Mouse (Mus musculus) stomach, embryonic 16.5 days (tissue): ENCODE results near the gene Arid1a. TPM values are rescaled to one million over a fixed set of nuclear protein-coding genes. Genes with fewer than 3 reads are reported as not detected.

ENCODE experiments used
- ATAC-seq: fragments of 200-750 bp; cut with Nextera tagmentation; 2 replicates; pipeline ENCODE4 v1.8.0; 2017; ENCODE audit warnings: moderate number of reproducible peaks, moderate TSS enrichment; ENCODE audit not compliant: insufficient read depth, low FRiP score
- H3K27ac ChIP-seq: fragments of 300-500 bp; sonication (generic); 2 replicates; pipeline ENCODE4 v1.5.1; 2014; ENCODE audit warnings: low read length
- H3K27me3 ChIP-seq: fragments of 300-500 bp; sonication (generic); 2 replicates; pipeline ENCODE4 v1.6.1; 2014; ENCODE audit warnings: low read length, control low read depth, mixed read lengths; ENCODE audit not compliant: control insufficient read depth, insufficient read depth
- H3K36me3 ChIP-seq: fragments of 300-500 bp; sonication (generic); 2 replicates; pipeline ENCODE4 v1.6.1; 2014; ENCODE audit warnings: low read length; ENCODE audit not compliant: control insufficient read depth, insufficient read depth
- H3K4me1 ChIP-seq: fragments of 300-500 bp; sonication (generic); 2 replicates; pipeline ENCODE4 v1.6.1; 2014; ENCODE audit warnings: low read length, control low read depth, mixed read lengths; ENCODE audit not compliant: control insufficient read depth, insufficient read depth
- H3K4me2 ChIP-seq: fragments of 300-500 bp; sonication (generic); 2 replicates; pipeline ENCODE4 v1.6.1; 2014; ENCODE audit warnings: low read depth, low read length, mixed read lengths
- H3K4me3 ChIP-seq: fragments of 300-500 bp; sonication (generic); replicated peaks from 2 replicates; pipeline ENCODE4 v1.5.1; 2014; ENCODE audit warnings: mild to moderate bottlenecking, low read length
- H3K9ac ChIP-seq: fragments of 300-500 bp; sonication (generic); 2 replicates; pipeline ENCODE4 v1.6.1; 2014; ENCODE audit warnings: low read length
- H3K9me3 ChIP-seq: fragments of 300-500 bp; sonication (generic); replicated peaks from 2 replicates; pipeline ENCODE4 v1.6.1; 2016; ENCODE audit warnings: low read length, control low read depth; ENCODE audit not compliant: control insufficient read depth
- WGBS: fragments of 180-500 bp; shearing (Covaris S2); extraction: QIAGEN DNeasy Blood & Tissue Kit; methylation state at CpG from one replicate; pipeline ENCODE4 v1.1.7; 2014; 5-methylcytosine and 5-hydroxymethylcytosine counted together
- polyA plus RNA-seq: library from polyadenylated mRNA; unstranded; fragments of >200 nt; fragmentation: Nextera tagmentation; extraction: Ambion mirVana; gene quantifications from 2 replicates; pipeline ENCODE4 v1.2.1, GENCODE M21; 2015

Gene Arid1a
- polyA plus RNA-seq, 1 experiment from 2014 or later: 26.1 TPM

GRCm38 (mm10) chr4:133672845-133673647 lies 83.5 kb downstream of the Arid1a start:
- H3K9me3 ChIP-seq: no peaks in the 10 kb centered on the region
- peak overlapping the region; percentile 89 for H3K4me2 ChIP-seq
- WGBS: 1% methylated on average over 24 of the region's 24 CpGs
- H3K36me3 ChIP-seq: no peaks in the 10 kb centered on the region
- peak overlapping the region; percentile 78 for H3K4me3 ChIP-seq
- H3K27me3 ChIP-seq: no peaks in the 10 kb centered on the region
- ATAC-seq: no peak
- peaks cover 54% of the 10 kb centered on the region for H3K4me1 ChIP-seq
- peak overlapping the region; percentile 93 for H3K9ac ChIP-seq
- H3K27ac ChIP-seq: peak overlapping the region; percentile 100

- H3K4me3 ChIP-seq: peak within 1 kb of the TSS; percentile 78
- H3K9me3 ChIP-seq: no peaks in the 10 kb centered on the region
- H3K4me1 ChIP-seq: peaks cover 52% of the 10 kb centered on the region
- H3K4me2 ChIP-seq: peak within 1 kb of the TSS; percentile 89
- no peaks in the 10 kb centered on the region for H3K27me3 ChIP-seq
- no peaks in the 10 kb centered on the region for H3K36me3 ChIP-seq
- H3K9ac ChIP-seq: peak within 1 kb of the TSS; percentile 93
- WGBS: under 1% methylated on average over 76 of the region's 76 CpGs
- ATAC-seq: peak; percentile 92
- H3K27ac ChIP-seq: peak within 1 kb of the TSS; percentile 100
Measured at GRCm38 (mm10) chr4:133671881-133672844, 84.4 kb downstream of the Arid1a start, which contains the start of gene Pigv. TSS of gene Pigv (minus strand) at chr4:133672647.

GRCm38 (mm10) chr4:133671184-133671880 lies 85.2 kb downstream of the Arid1a start:
- WGBS: 3% methylated on average over 13 of the region's 13 CpGs
- Histone ChIP-seq H3K36me3 (no peaks in the 10 kb centered on the region), H3K4me3 (peak overlapping the region; percentile 78), H3K4me2 (peak overlapping the region; percentile 89), H3K4me1 (peaks cover 45% of the 10 kb centered on the region), H3K27ac (peak overlapping the region; percentile 100), H3K27me3 (no peaks in the 10 kb centered on the region), H3K9me3 (no peaks in the 10 kb centered on the region), H3K9ac (peak overlapping the region; percentile 93)
- no peak for ATAC-seq

DNA sequence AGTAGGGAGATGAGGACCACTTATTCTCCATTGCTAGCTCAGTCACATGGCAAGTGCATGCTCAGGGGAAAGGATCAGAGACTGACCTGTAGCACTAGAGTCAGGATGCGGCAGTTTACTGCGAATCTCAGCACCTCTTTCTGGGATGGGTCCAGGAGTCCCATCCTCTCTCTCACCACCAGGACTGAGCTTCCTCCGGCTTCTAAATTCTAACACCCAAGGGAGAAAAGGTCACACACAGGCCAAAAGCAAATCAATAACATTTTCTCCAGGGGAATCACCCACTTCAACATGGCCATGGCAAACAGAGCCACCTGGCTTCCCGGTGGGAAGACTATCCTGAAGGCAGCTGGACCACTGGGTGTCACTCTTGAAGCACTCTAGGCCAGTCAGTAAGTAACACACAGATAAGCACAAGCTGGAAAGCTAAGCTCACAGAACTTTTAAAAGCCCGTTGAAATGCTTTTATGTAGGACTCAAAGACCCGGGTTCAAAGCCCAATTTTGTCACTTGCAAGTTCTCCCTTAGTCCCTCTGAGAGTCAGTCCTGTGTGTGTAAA lies 86.8 kb downstream of the Arid1a start:
- 54% methylated on average over 6 of the region's 6 CpGs for WGBS
- H3K4me3 ChIP-seq: no peak overlapping the region
- no peaks in the 10 kb centered on the region for H3K27me3 ChIP-seq
- H3K9me3 ChIP-seq: no peaks in the 10 kb centered on the region
- H3K27ac ChIP-seq: no peak overlapping the region
- H3K4me1 ChIP-seq: peaks cover 42% of the 10 kb centered on the region
- H3K9ac ChIP-seq: 0 out of 2 replicates have a peak overlapping the region, but pooled peaks have one; percentile 23
- ATAC-seq: no peak
- no peaks in the 10 kb centered on the region for H3K36me3 ChIP-seq
- H3K4me2 ChIP-seq: no peak overlapping the region

- Histone ChIP-seq H3K36me3 (no peaks in the 10 kb centered on the region), H3K4me3 (no peak overlapping the region), H3K27ac (no peak overlapping the region), H3K9me3 (no peaks in the 10 kb centered on the region), H3K4me1 (peaks cover 30% of the 10 kb centered on the region), H3K9ac (no peak overlapping the region), H3K27me3 (no peaks in the 10 kb centered on the region), H3K4me2 (no peak overlapping the region)
- ATAC-seq: no peak
- 76% methylated on average over 3 of the region's 3 CpGs for WGBS
Measured at GRCm38 (mm10) chr4:133668537-133668936, 88.0 kb downstream of the Arid1a start.

GRCm38 (mm10) chr4:133666199-133666598 lies 90.4 kb downstream of the Arid1a start:
- no peak for ATAC-seq
- Histone ChIP-seq H3K9ac (no peak overlapping the region), H3K4me2 (no peak overlapping the region), H3K4me3 (no peak overlapping the region), H3K4me1 (peaks cover 28% of the 10 kb centered on the region), H3K36me3 (no peaks in the 10 kb centered on the region), H3K27ac (peak overlapping the region; percentile 14; the same call in 1 of the 2 replicates), H3K9me3 (no peaks in the 10 kb centered on the region), H3K27me3 (no peaks in the 10 kb centered on the region)
- 81% methylated on average over 6 of the region's 6 CpGs for WGBS

DNA sequence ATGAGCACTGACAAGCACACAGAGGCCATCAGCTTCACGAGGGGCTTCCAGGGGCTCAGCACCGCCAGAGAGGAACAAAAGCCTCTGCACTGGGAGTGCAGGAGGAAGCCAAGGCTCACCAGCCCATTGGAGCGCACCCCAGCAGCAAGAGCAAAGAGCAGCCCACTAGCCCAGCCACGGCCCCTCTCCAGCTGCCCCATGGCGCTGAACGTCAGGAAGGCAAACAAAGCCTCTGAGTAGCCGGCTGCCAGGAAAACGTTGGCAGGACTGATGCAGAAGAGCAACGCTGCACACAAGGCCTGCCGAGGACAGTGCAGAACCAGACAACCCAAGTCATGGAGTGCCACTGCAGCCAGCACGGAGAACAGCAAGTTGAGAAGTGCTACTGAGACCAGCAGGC lies 91.5 kb downstream of the Arid1a start:
- no peaks in the 10 kb centered on the region for H3K27me3 ChIP-seq
- 42% methylated on average over 11 of the region's 11 CpGs for WGBS
- no peaks in the 10 kb centered on the region for H3K9me3 ChIP-seq
- 0 out of 2 replicates have a peak overlapping the region, but pooled peaks have one; percentile 18 for H3K27ac ChIP-seq
- no peak for ATAC-seq
- no peak overlapping the region for H3K4me2 ChIP-seq
- no peak overlapping the region; the same call in 1 of the 2 replicates for H3K9ac ChIP-seq
- no peaks in the 10 kb centered on the region for H3K36me3 ChIP-seq
- H3K4me3 ChIP-seq: no peak overlapping the region
- peaks cover 30% of the 10 kb centered on the region for H3K4me1 ChIP-seq

- 77% methylated on average over 8 of the region's 8 CpGs for WGBS
Measured at GRCm38 (mm10) chr4:133662945-133663344, 93.6 kb downstream of the Arid1a start.

More at GRCm38 (mm10) chr4:133662945-133663344, 93.6 kb downstream of the Arid1a start:
- Histone ChIP-seq H3K9ac (no peak overlapping the region; the same call in 1 of the 2 replicates), H3K9me3 (no peaks in the 10 kb centered on the region), H3K27ac (no peak overlapping the region), H3K4me1 (peaks cover 46% of the 10 kb centered on the region), H3K36me3 (no peaks in the 10 kb centered on the region), H3K4me3 (no peak overlapping the region), H3K4me2 (no peak overlapping the region), H3K27me3 (no peaks in the 10 kb centered on the region)
- ATAC-seq: no peak
